Mouse (Mus musculus) cerebellum, adult 2 months (tissue): ENCODE data around the gene Cd151. TPM values are rescaled to one million over a fixed set of nuclear protein-coding genes. Genes with fewer than 3 reads are reported as not detected.

Experiments
- DNase-seq, 2 experiments: peaks; one replicate each; pipeline ENCODE4 v3.0.0; 2021
- H3K27ac ChIP-seq: fragments of 200-500 bp; 2 replicates; pipeline ENCODE4 v1.5.1; 2012; ENCODE audit warnings: low read length, control low read depth, inconsistent platforms; ENCODE audit not compliant: insufficient read depth
- H3K27me3 ChIP-seq: fragments of 200-500 bp; 2 replicates; pipeline ENCODE4 v1.6.1; 2012; ENCODE audit warnings: inconsistent platforms, mild to moderate bottlenecking, low read length, moderate library complexity; ENCODE audit not compliant: control insufficient read depth, insufficient read depth
- H3K4me1 ChIP-seq: fragments of 200-500 bp; 2 replicates; pipeline ENCODE4 v1.6.1; 2011; ENCODE audit warnings: low read length; ENCODE audit not compliant: control insufficient read depth, insufficient read depth
- H3K4me3 ChIP-seq: fragments of 200-500 bp; replicated peaks from 2 replicates; pipeline ENCODE3; 2011; ENCODE audit warnings: mild to moderate bottlenecking, low read depth, low read length, control low read depth; ENCODE audit not compliant: insufficient read depth
- CTCF ChIP-seq: fragments of 200-500 bp; IDR thresholded peaks from 2 replicates; pipeline ENCODE4 v1.5.1; 2011; ENCODE audit warnings: low read depth, mild to moderate bottlenecking, control low read depth, low read length, moderate library complexity, borderline replicate concordance; ENCODE audit not compliant: insufficient read depth
- POLR2A ChIP-seq: fragments of 200-500 bp; IDR thresholded peaks from 2 replicates; pipeline ENCODE4 v1.6.1; 2011; ENCODE audit warnings: low read length, control low read depth, borderline replicate concordance; ENCODE audit not compliant: insufficient read depth
- WGBS: fragments of 180-500 bp; shearing (Covaris S2); methylation state at CpG from one replicate; pipeline ENCODE4 v1.1.7; 2018; 5-methylcytosine and 5-hydroxymethylcytosine counted together
- polyA plus RNA-seq: library from polyadenylated mRNA; depleted of rRNA; stranded (reverse); fragments of >200 nt; gene quantifications from 2 replicates; pipeline ENCODE4 v1.2.3, GENCODE M21; 2012; rRNA removed

Gene Cd151
- polyA plus RNA-seq, 1 experiment = 68.7 TPM

GRCm38 (mm10) chr7:141518926-141519325, 51.7 kb downstream of the Cd151 start:
- no peak overlapping the region for H3K4me3 ChIP-seq
- H3K27ac ChIP-seq = no peak overlapping the region
- 60% methylated on average over 3 of the region's 3 CpGs for WGBS
- DNase-seq = no peak
- H3K4me1 ChIP-seq = peaks cover 14% of the 10 kb centered on the region
- TF ChIP-seq CTCF (no peak), POLR2A (no peak)
- no peaks in the 10 kb centered on the region for H3K27me3 ChIP-seq

DNA sequence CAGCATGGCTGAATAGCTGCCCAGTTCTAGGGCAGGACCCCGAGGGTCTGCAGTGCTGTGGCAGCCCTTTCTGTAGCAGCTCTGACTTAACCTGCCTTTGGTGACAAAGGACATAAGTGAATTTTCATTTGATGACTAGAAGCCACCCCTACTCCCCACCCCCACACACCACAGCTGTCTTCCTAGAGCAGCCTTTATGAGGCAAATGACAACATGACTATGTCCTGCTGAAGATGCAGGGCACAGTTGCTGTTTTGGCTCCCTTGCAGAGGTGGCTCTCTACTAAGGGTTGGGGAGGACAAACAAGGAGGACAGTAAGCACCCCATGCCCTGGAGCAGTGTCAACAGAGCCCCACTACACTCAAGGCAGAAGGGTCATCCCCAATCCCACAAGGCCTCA, 52.6 kb downstream of the Cd151 start:
- Histone ChIP-seq H3K27ac (no peak overlapping the region), H3K4me1 (peaks cover 21% of the 10 kb centered on the region), H3K4me3 (no peak overlapping the region), H3K27me3 (no peaks in the 10 kb centered on the region)
- no peak for DNase-seq
- TF ChIP-seq POLR2A (no peak), CTCF (no peak)
- 67% methylated on average over 1 of the region's 1 CpGs for WGBS

Other genes with a start within 250 kb of the Cd151 start
- gene Phrf1, start 238.6 kb upstream of the Cd151 start, polyA plus RNA-seq = 31.2 and 32.0 TPM in 2 replicates
- 4.7 and 5.6 TPM in 2 replicates for gene Irf7, start 200.9 kb upstream of the Cd151 start, polyA plus RNA-seq
- gene Cdhr5, start 190.6 kb upstream of the Cd151 start, polyA plus RNA-seq = 0.07 TPM in 1 of 2 replicates, not detected in the other
- gene Sct, start 188.3 kb upstream of the Cd151 start, polyA plus RNA-seq = 0.70 and 1.0 TPM in 2 replicates
- gene Drd4, start 175.4 kb upstream of the Cd151 start, polyA plus RNA-seq = 0.49 and 0.76 TPM in 2 replicates
- gene Deaf1, start 139.7 kb upstream of the Cd151 start, polyA plus RNA-seq = 47.5 and 49.3 TPM in 2 replicates
- gene Tmem80, start 139.7 kb upstream of the Cd151 start, polyA plus RNA-seq = 66.7 and 68.3 TPM in 2 replicates
- 77.3 and 90.4 TPM in 2 replicates for gene Eps8l2, start 128.5 kb upstream of the Cd151 start, polyA plus RNA-seq
- gene Taldo1, start 75.2 kb upstream of the Cd151 start, polyA plus RNA-seq = 222 and 232 TPM in 2 replicates
- 48.1 and 49.2 TPM in 2 replicates for gene Gatd1, start 53.3 kb upstream of the Cd151 start, polyA plus RNA-seq
- gene Cend1, start 37.9 kb upstream of the Cd151 start, polyA plus RNA-seq = 375 and 402 TPM in 2 replicates
- gene Slc25a22, start 29.5 kb upstream of the Cd151 start, polyA plus RNA-seq = 328 and 384 TPM in 2 replicates
- 3.2 and 4.4 TPM in 2 replicates for gene Pidd1, start 23.4 kb upstream of the Cd151 start, polyA plus RNA-seq
- gene Rplp2, start 20.0 kb upstream of the Cd151 start, polyA plus RNA-seq = 481 and 571 TPM in 2 replicates
- gene Pnpla2, start 12.2 kb upstream of the Cd151 start, polyA plus RNA-seq = 46.8 and 51.3 TPM in 2 replicates
- gene Cracr2b, start 6.3 kb upstream of the Cd151 start, polyA plus RNA-seq = 8.3 and 10.1 TPM in 2 replicates
- gene Polr2l, start 7.7 kb downstream of the Cd151 start, polyA plus RNA-seq = 58.9 and 62.3 TPM in 2 replicates
- 140 and 162 TPM in 2 replicates for gene Tspan4, start 7.8 kb downstream of the Cd151 start, polyA plus RNA-seq
- 35.8 and 37.9 TPM in 2 replicates for gene Chid1, start 72.5 kb downstream of the Cd151 start, polyA plus RNA-seq
- 94.8 and 96.7 TPM in 2 replicates for gene Ap2a2, start 94.8 kb downstream of the Cd151 start, polyA plus RNA-seq
- gene Muc6, start 187.9 kb downstream of the Cd151 start, polyA plus RNA-seq = 0.05 and 0.08 TPM in 2 replicates
- 0.33 and 0.44 TPM in 2 replicates for gene Muc2, start 222.9 kb downstream of the Cd151 start, polyA plus RNA-seq